Mouse (Mus musculus) hindbrain, embryonic 15.5 days (tissue): ENCODE measurements around the gene Cyp2w1. TPM values are rescaled to one million over a fixed set of nuclear protein-coding genes. Genes with fewer than 3 reads are reported as not detected.

Experiments
- ATAC-seq: fragments of 200-750 bp; cut with Nextera tagmentation; 2 replicates; pipeline ENCODE4 v1.8.0; 2017; ENCODE audit warnings: low read depth, moderate number of reproducible peaks, moderate TSS enrichment; ENCODE audit not compliant: low FRiP score
- H3K27ac ChIP-seq: fragments of 300-500 bp; sonication (generic); replicated peaks from 2 replicates; pipeline ENCODE4 v1.5.1; 2015; ENCODE audit warnings: mild to moderate bottlenecking, inconsistent platforms
- H3K27me3 ChIP-seq: fragments of 300-500 bp; sonication (generic); 2 replicates; pipeline ENCODE4 v1.6.1; 2015; ENCODE audit warnings: control low read depth, inconsistent platforms
- H3K36me3 ChIP-seq: fragments of 300-500 bp; sonication (generic); 2 replicates; pipeline ENCODE4 v1.6.1; 2015; ENCODE audit warnings: control low read depth, inconsistent platforms
- H3K4me1 ChIP-seq: fragments of 300-500 bp; sonication (generic); replicated peaks from 2 replicates; pipeline ENCODE4 v1.6.1; 2015; ENCODE audit warnings: control low read depth, inconsistent platforms
- H3K4me2 ChIP-seq: fragments of 300-500 bp; sonication (generic); 2 replicates; pipeline ENCODE4 v1.6.1; 2015; ENCODE audit warnings: moderate library complexity, mild to moderate bottlenecking, inconsistent platforms
- H3K4me3 ChIP-seq: fragments of 300-500 bp; sonication (generic); 2 replicates; pipeline ENCODE4 v1.5.1; 2015; ENCODE audit warnings: mild to moderate bottlenecking, inconsistent platforms
- H3K9ac ChIP-seq: fragments of 300-500 bp; sonication (generic); 2 replicates; pipeline ENCODE4 v1.6.1; 2015; ENCODE audit warnings: inconsistent platforms
- H3K9me3 ChIP-seq: fragments of 300-500 bp; sonication (generic); 2 replicates; pipeline ENCODE4 v1.6.1; 2016; ENCODE audit warnings: control low read depth, inconsistent platforms
- WGBS: fragments of 180-500 bp; shearing (Covaris S2); methylation state at CpG from one replicate; pipeline ENCODE4 v1.1.7; 2015; 5-methylcytosine and 5-hydroxymethylcytosine counted together
- polyA plus RNA-seq: library from polyadenylated mRNA; unstranded; fragments of >200 nt; fragmentation: Nextera tagmentation; extraction: Ambion mirVana; gene quantifications from 2 replicates; pipeline ENCODE4 v1.2.1, GENCODE M21; 2015

The Cyp2w1 gene
- polyA plus RNA-seq, 1 experiment from 2014 or later: not detected

GRCm38 (mm10) chr5:139380385-139381248, 28.2 kb downstream of the Cyp2w1 start:
- ATAC-seq: peak; percentile 83
- Histone ChIP-seq H3K27ac (peak overlapping the region; percentile 69), H3K36me3 (no peaks in the 10 kb centered on the region), H3K27me3 (no peaks in the 10 kb centered on the region), H3K4me2 (peak overlapping the region; percentile 66), H3K4me3 (peak overlapping the region; percentile 50), H3K9me3 (no peaks in the 10 kb centered on the region), H3K4me1 (peaks cover 49% of the 10 kb centered on the region), H3K9ac (peak overlapping the region; percentile 51)
- WGBS: 1% methylated on average over 61 of the region's 73 CpGs

- Histone ChIP-seq H3K27ac (peak overlapping the region; percentile 47), H3K4me3 (no peak overlapping the region), H3K9ac (no peak overlapping the region), H3K4me1 (peaks cover 49% of the 10 kb centered on the region), H3K36me3 (no peaks in the 10 kb centered on the region), H3K27me3 (no peaks in the 10 kb centered on the region), H3K4me2 (peak overlapping the region; percentile 66; the same call in 1 of the 2 replicates), H3K9me3 (no peaks in the 10 kb centered on the region)
- ATAC-seq: no peak
- 84% methylated on average over 18 of the region's 18 CpGs for WGBS
Measured at GRCm38 (mm10) chr5:139381586-139382513, 29.4 kb downstream of the Cyp2w1 start.

- ATAC-seq: no peak
- H3K9me3 ChIP-seq: no peaks in the 10 kb centered on the region
- peak overlapping the region; percentile 25 for H3K9ac ChIP-seq
- 57% methylated on average over 8 of the region's 8 CpGs for WGBS
- 0 out of 2 replicates have a peak overlapping the region, but pooled peaks have one; percentile 6 for H3K4me2 ChIP-seq
- H3K36me3 ChIP-seq: no peaks in the 10 kb centered on the region
- H3K27me3 ChIP-seq: no peaks in the 10 kb centered on the region
- H3K4me3 ChIP-seq: no peak overlapping the region
- H3K27ac ChIP-seq: peak overlapping the region; percentile 47
- peaks cover 52% of the 10 kb centered on the region for H3K4me1 ChIP-seq
Measured at GRCm38 (mm10) chr5:139382760-139383159, 30.3 kb downstream of the Cyp2w1 start.

- H3K9ac ChIP-seq: no peak overlapping the region
- WGBS: 62% methylated on average over 9 of the region's 9 CpGs
Measured at GRCm38 (mm10) chr5:139383234-139383633, 30.8 kb downstream of the Cyp2w1 start.

GRCm38 (mm10) chr5:139384531-139384930, 32.1 kb downstream of the Cyp2w1 start:
- 73% methylated on average over 10 of the region's 10 CpGs for WGBS
- H3K4me3 ChIP-seq: no peak overlapping the region
- no peak for ATAC-seq
- H3K4me2 ChIP-seq: no peak overlapping the region
- H3K9ac ChIP-seq: no peak overlapping the region
- H3K9me3 ChIP-seq: no peaks in the 10 kb centered on the region
- H3K27me3 ChIP-seq: no peaks in the 10 kb centered on the region
- H3K4me1 ChIP-seq: peaks cover 57% of the 10 kb centered on the region
- no peaks in the 10 kb centered on the region for H3K36me3 ChIP-seq
- no peak overlapping the region for H3K27ac ChIP-seq

More at GRCm38 (mm10) chr5:139383234-139383633, 30.8 kb downstream of the Cyp2w1 start:
- H3K36me3 ChIP-seq: no peaks in the 10 kb centered on the region
- peaks cover 54% of the 10 kb centered on the region for H3K4me1 ChIP-seq
- H3K9me3 ChIP-seq: no peaks in the 10 kb centered on the region
- peak overlapping the region; percentile 47 for H3K27ac ChIP-seq
- no peak overlapping the region for H3K4me3 ChIP-seq
- 0 out of 2 replicates have a peak overlapping the region, but pooled peaks have one; percentile 6 for H3K4me2 ChIP-seq
- no peaks in the 10 kb centered on the region for H3K27me3 ChIP-seq
- ATAC-seq: no peak

- no peak for ATAC-seq
- no peak overlapping the region for H3K9ac ChIP-seq
- no peak overlapping the region for H3K4me3 ChIP-seq
- H3K4me1 ChIP-seq: peaks cover 54% of the 10 kb centered on the region
- H3K4me2 ChIP-seq: no peak overlapping the region
- no peaks in the 10 kb centered on the region for H3K9me3 ChIP-seq
- 96% methylated on average over 5 of the region's 5 CpGs for WGBS
- H3K27me3 ChIP-seq: no peaks in the 10 kb centered on the region
- no peaks in the 10 kb centered on the region for H3K36me3 ChIP-seq
- no peak overlapping the region for H3K27ac ChIP-seq
Measured at GRCm38 (mm10) chr5:139386047-139386446, 33.6 kb downstream of the Cyp2w1 start.

- peak overlapping the region; percentile 80 for H3K27ac ChIP-seq
- H3K9ac ChIP-seq: no peak overlapping the region
- no peaks in the 10 kb centered on the region for H3K9me3 ChIP-seq
- WGBS: 81% methylated on average over 10 of the region's 10 CpGs
- H3K4me2 ChIP-seq: no peak overlapping the region
- ATAC-seq: no peak
- no peaks in the 10 kb centered on the region for H3K27me3 ChIP-seq
- H3K4me1 ChIP-seq: peaks cover 56% of the 10 kb centered on the region
- H3K4me3 ChIP-seq: no peak overlapping the region
- H3K36me3 ChIP-seq: no peaks in the 10 kb centered on the region
Measured at GRCm38 (mm10) chr5:139387329-139388194, 35.1 kb downstream of the Cyp2w1 start.

GRCm38 (mm10) chr5:139388195-139388570, 35.8 kb downstream of the Cyp2w1 start:
- H3K27me3 ChIP-seq: no peaks in the 10 kb centered on the region
- 76% methylated on average over 4 of the region's 4 CpGs for WGBS
- ATAC-seq: no peak
- no peak overlapping the region for H3K4me2 ChIP-seq
- H3K9ac ChIP-seq: no peak overlapping the region
- H3K36me3 ChIP-seq: no peaks in the 10 kb centered on the region
- H3K4me1 ChIP-seq: peaks cover 50% of the 10 kb centered on the region
- H3K9me3 ChIP-seq: no peaks in the 10 kb centered on the region
- H3K4me3 ChIP-seq: no peak overlapping the region
- peak overlapping the region; percentile 80 for H3K27ac ChIP-seq

- 70% methylated on average over 17 of the region's 17 CpGs for WGBS
- Histone ChIP-seq H3K9ac (no peak overlapping the region), H3K27me3 (no peaks in the 10 kb centered on the region), H3K4me3 (no peak overlapping the region), H3K4me1 (peaks cover 48% of the 10 kb centered on the region), H3K27ac (peak overlapping the region; percentile 80), H3K36me3 (no peaks in the 10 kb centered on the region), H3K4me2 (no peak overlapping the region), H3K9me3 (no peaks in the 10 kb centered on the region)
- ATAC-seq: peak; percentile 57
Measured at GRCm38 (mm10) chr5:139388694-139389675, 36.6 kb downstream of the Cyp2w1 start.

GRCm38 (mm10) chr5:139389676-139390061, 37.3 kb downstream of the Cyp2w1 start:
- Histone ChIP-seq H3K4me1 (peaks cover 48% of the 10 kb centered on the region), H3K9ac (no peak overlapping the region), H3K27ac (peak overlapping the region; percentile 80), H3K36me3 (no peaks in the 10 kb centered on the region), H3K27me3 (no peaks in the 10 kb centered on the region), H3K9me3 (no peaks in the 10 kb centered on the region), H3K4me3 (no peak overlapping the region), H3K4me2 (no peak overlapping the region)
- peak; percentile 71 for ATAC-seq
- WGBS: 48% methylated on average over 6 of the region's 6 CpGs
